Comparison of ENCODE assay signal across 13 mouse cellular contexts in the genomic region with DNA sequence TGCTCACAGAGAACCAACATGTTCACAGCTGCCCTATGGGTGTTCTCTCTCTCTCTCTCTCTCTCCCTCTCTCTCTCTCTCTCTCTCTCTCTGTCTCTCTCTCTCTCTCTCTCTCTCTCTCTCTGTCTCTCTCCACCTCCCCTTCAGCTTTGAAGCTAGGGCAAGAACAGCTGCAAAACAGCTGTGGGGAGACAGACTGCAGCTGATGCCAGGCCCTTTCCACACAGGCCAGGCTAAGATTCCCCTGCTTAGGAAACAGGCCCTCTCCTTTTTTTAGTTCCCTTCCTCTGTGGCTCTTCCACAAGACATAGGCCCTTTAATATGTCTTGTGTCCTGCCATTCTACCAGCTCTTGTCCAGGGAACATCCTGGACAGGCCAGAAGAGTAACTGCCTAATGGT. TPM values are rescaled to one million over a fixed set of nuclear protein-coding genes. Genes with fewer than 3 reads are reported as not detected.
DNase-seq lines count a peak whose midpoint lies in the region; ATAC-seq and TF ChIP-seq lines count a peak whose summit lies in the region.
"Had no signal": no experiment of that assay in that cellular context is flagged by ENCODE, and none has a peak within 500 bp of the region (broad histone marks: within the 10 kb centered on the region; RNA-seq: fewer than 3 reads in every experiment).

No protein-coding gene starts in this region.

- no peak for TF ChIP-seq CTCF in intestine, postnatal 0 days (IDR thresholded peaks at IDR 0.05; ENCODE audit: low read depth)
- no peak for TF ChIP-seq CTCF in C2C12 (IDR thresholded peaks at IDR 0.05; ENCODE audit: control insufficient read depth, insufficient read depth, insufficient read length)

- no peak overlapping the region for H3K9ac ChIP-seq in intestine, embryonic 14.5 days (ENCODE audit: low read length)
- no peak overlapping the region for H3K9ac ChIP-seq in intestine, postnatal 0 days (ENCODE audit: low read depth, low read length)
- H3K9ac ChIP-seq in embryonic facial prominence, embryonic 12.5 days = no peak overlapping the region
- H3K9ac ChIP-seq in limb, embryonic 14.5 days (ENCODE audit: low read depth, low read length, severe bottlenecking) = no peak overlapping the region
- H3K9ac ChIP-seq in midbrain, embryonic 15.5 days = no peak overlapping the region

- ATAC-seq in intestine, embryonic 14.5 days (replicated peaks; ENCODE audit: low FRiP score, low TSS enrichment, low read depth) = no peak
- ATAC-seq in intestine, postnatal 0 days = no peak
- no peak for ATAC-seq in embryonic facial prominence, embryonic 12.5 days (ENCODE audit: insufficient number of reproducible peaks, insufficient read depth, low FRiP score, low TSS enrichment)
- ATAC-seq in limb, embryonic 14.5 days (ENCODE audit: low FRiP score, low read depth) = no peak; the same call in 1 of the 2 replicates
- ATAC-seq in midbrain, embryonic 15.5 days (replicated peaks) = no peak
- ATAC-seq: inflammation-experienced regulatory T-cells, adult 6 months; midbrain, embryonic 16.5 days had no signal

- peaks cover 12% of the 10 kb centered on the region for H3K79me3 ChIP-seq in C2C12 (ENCODE audit: low read depth)

- H3K27me3 ChIP-seq in intestine, embryonic 14.5 days (replicated peaks; ENCODE audit: control insufficient read depth, insufficient read depth, low read length) = 0 out of 2 replicates have a peak, but pooled peaks cover 5% of the 10 kb centered on the region
- H3K27me3 ChIP-seq in intestine, postnatal 0 days (replicated peaks; ENCODE audit: control insufficient read depth, insufficient read depth, low read length) = no peaks in the 10 kb centered on the region
- H3K27me3 ChIP-seq in C2C12 (ENCODE audit: control insufficient read depth, insufficient read depth, insufficient read length) = no peaks in the 10 kb centered on the region
- H3K27me3 ChIP-seq in embryonic facial prominence, embryonic 12.5 days = peaks cover 8% of the 10 kb centered on the region; the same call in 1 of the 2 replicates
- no peaks in the 10 kb centered on the region for H3K27me3 ChIP-seq in limb, embryonic 14.5 days (ENCODE audit: control insufficient read depth, insufficient read depth, low read length)
- H3K27me3 ChIP-seq in midbrain, embryonic 15.5 days (replicated peaks) = no peaks in the 10 kb centered on the region
- H3K27me3 ChIP-seq: CH12.LX had no signal

- no peak for TF ChIP-seq POLR2A in limb, embryonic 14.5 days (IDR thresholded peaks at IDR 0.05; ENCODE audit: borderline replicate concordance, extremely low read depth, insufficient read depth, insufficient read length)

- H3ac ChIP-seq in C2C12 (ENCODE audit: control insufficient read depth, insufficient read length, low read depth) = no peak overlapping the region

- no peaks in the 10 kb centered on the region for H3K36me3 ChIP-seq in intestine, embryonic 14.5 days (ENCODE audit: control insufficient read depth, insufficient read depth, low read length)
- H3K36me3 ChIP-seq in intestine, postnatal 0 days (ENCODE audit: control insufficient read depth, insufficient read depth) = no peaks in the 10 kb centered on the region
- H3K36me3 ChIP-seq in C2C12 (ENCODE audit: control insufficient read depth, insufficient read depth) = no peaks in the 10 kb centered on the region
- H3K36me3 ChIP-seq in embryonic facial prominence, embryonic 12.5 days = no peaks in the 10 kb centered on the region
- H3K36me3 ChIP-seq in limb, embryonic 14.5 days (ENCODE audit: control insufficient read depth, insufficient read depth, low read length) = no peaks in the 10 kb centered on the region
- no peaks in the 10 kb centered on the region for H3K36me3 ChIP-seq in midbrain, embryonic 15.5 days (replicated peaks)

- DNase-seq in intestine, embryonic 14.5 days (ENCODE audit: low spot score) = no peak
- DNase-seq in limb, embryonic 14.5 days (ENCODE audit: low spot score) = no peak
- no peak for DNase-seq in frontal cortex, adult 2 months (ENCODE audit: extremely low spot score in 1 of 2, low spot score in 1 of 2)
- DNase-seq: cerebellum, adult 18-20 months; right cerebral cortex, postnatal 14 days had no signal

- no peak overlapping the region for H3K4me2 ChIP-seq in intestine, embryonic 14.5 days (ENCODE audit: low read length)
- H3K4me2 ChIP-seq in intestine, postnatal 0 days (replicated peaks; ENCODE audit: low read depth) = no peak overlapping the region
- no peak overlapping the region for H3K4me2 ChIP-seq in embryonic facial prominence, embryonic 12.5 days (replicated peaks)
- no peak overlapping the region for H3K4me2 ChIP-seq in limb, embryonic 14.5 days (replicated peaks; ENCODE audit: low read depth, low read length, severe bottlenecking)
- no peak overlapping the region for H3K4me2 ChIP-seq in midbrain, embryonic 15.5 days

- H3K9me3 ChIP-seq in intestine, embryonic 14.5 days (ENCODE audit: control insufficient read depth, low read length) = no peaks in the 10 kb centered on the region
- H3K9me3 ChIP-seq in intestine, postnatal 0 days (ENCODE audit: control insufficient read depth) = no peaks in the 10 kb centered on the region
- no peaks in the 10 kb centered on the region for H3K9me3 ChIP-seq in embryonic facial prominence, embryonic 12.5 days
- no peaks in the 10 kb centered on the region for H3K9me3 ChIP-seq in limb, embryonic 14.5 days (ENCODE audit: control insufficient read depth, low read length)
- no peaks in the 10 kb centered on the region for H3K9me3 ChIP-seq in midbrain, embryonic 15.5 days

- peaks cover 18% of the 10 kb centered on the region for H3K79me2 ChIP-seq in C2C12 (ENCODE audit: control insufficient read depth, insufficient read depth)

- peaks cover 10% of the 10 kb centered on the region; the same call in 1 of the 2 replicates for H3K4me1 ChIP-seq in intestine, embryonic 14.5 days (replicated peaks; ENCODE audit: control insufficient read depth, insufficient read depth, low read length)
- no peaks in the 10 kb centered on the region for H3K4me1 ChIP-seq in intestine, postnatal 0 days (replicated peaks; ENCODE audit: control insufficient read depth, insufficient read depth, low read length)
- peaks cover 13% of the 10 kb centered on the region; the same call in 1 of the 2 replicates for H3K4me1 ChIP-seq in embryonic facial prominence, embryonic 12.5 days
- H3K4me1 ChIP-seq in limb, embryonic 14.5 days (ENCODE audit: control insufficient read depth, insufficient read depth, low read length) = peaks cover 30% of the 10 kb centered on the region
- no peaks in the 10 kb centered on the region for H3K4me1 ChIP-seq in midbrain, embryonic 15.5 days

- no peak overlapping the region for H3K4me3 ChIP-seq in intestine, embryonic 14.5 days (ENCODE audit: low read depth, low read length)
- H3K4me3 ChIP-seq in intestine, postnatal 0 days (ENCODE audit: low read depth, low read length) = no peak overlapping the region
- no peak overlapping the region for H3K4me3 ChIP-seq in C2C12 (ENCODE audit: insufficient read depth, poor library complexity, severe bottlenecking)
- H3K4me3 ChIP-seq in embryonic facial prominence, embryonic 12.5 days = no peak overlapping the region
- H3K4me3 ChIP-seq in limb, embryonic 14.5 days (replicated peaks; ENCODE audit: low read length) = no peak overlapping the region
- H3K4me3 ChIP-seq in midbrain, embryonic 15.5 days = no peak overlapping the region

- H3K27ac ChIP-seq in intestine, embryonic 14.5 days (ENCODE audit: low read depth) = peak overlapping the region; percentile 77
- no peak overlapping the region for H3K27ac ChIP-seq in intestine, postnatal 0 days (ENCODE audit: low read depth, low read length)
- peak overlapping the region; percentile 41 for H3K27ac ChIP-seq in embryonic facial prominence, embryonic 12.5 days
- H3K27ac ChIP-seq in limb, embryonic 14.5 days (replicated peaks; ENCODE audit: low read depth, low read length) = peak overlapping the region; percentile 52; the same call in 1 of the 2 replicates
- no peak overlapping the region for H3K27ac ChIP-seq in midbrain, embryonic 15.5 days

RNA-seq across cellular contexts. Expression of gene Bgn, which starts 3.7 kb away (rescaled TPM):
- 52.7 and 58.1 TPM in 2 replicates for polyA plus RNA-seq in intestine, embryonic 14.5 days (2014; fragmentation: Nextera tagmentation; extraction: Ambion mirVana)
- 35.2 and 43.0 TPM in 2 replicates for polyA plus RNA-seq in intestine, postnatal 0 days (2015; fragmentation: Nextera tagmentation; extraction: Ambion mirVana)
- polyA plus RNA-seq in C2C12 (2012; fragmentation: generic; extraction: Trizol) = 731 TPM
- 43.0 and 46.6 TPM in 2 replicates for polyA plus RNA-seq in embryonic facial prominence, embryonic 12.5 days (2016; fragmentation: Nextera tagmentation; extraction: Ambion mirVana)
- polyA plus RNA-seq in limb, embryonic 14.5 days (2012; rRNA removed) = 399 and 527 TPM in 2 replicates
- polyA plus RNA-seq in limb, embryonic 14.5 days (2014; fragmentation: Nextera tagmentation; extraction: Ambion mirVana) = 223 and 226 TPM in 2 replicates
- 22.9 and 24.3 TPM in 2 replicates for polyA plus RNA-seq in midbrain, embryonic 15.5 days (2015; fragmentation: Nextera tagmentation; extraction: Ambion mirVana)
- 28.2 and 30.2 TPM in 2 replicates for polyA plus RNA-seq in frontal cortex, adult 2 months (2012; rRNA removed)

RNA-seq across cellular contexts. Expression of gene Haus7, which starts 20.8 kb away (rescaled TPM):
- 58.2 and 59.4 TPM in 2 replicates for polyA plus RNA-seq in intestine, embryonic 14.5 days (2014; fragmentation: Nextera tagmentation; extraction: Ambion mirVana)
- polyA plus RNA-seq in intestine, postnatal 0 days (2015; fragmentation: Nextera tagmentation; extraction: Ambion mirVana) = 38.2 and 38.6 TPM in 2 replicates
- 42.6 TPM for polyA plus RNA-seq in C2C12 (2012; fragmentation: generic; extraction: Trizol)
- polyA plus RNA-seq in embryonic facial prominence, embryonic 12.5 days (2016; fragmentation: Nextera tagmentation; extraction: Ambion mirVana) = 81.1 and 85.4 TPM in 2 replicates
- 39.6 and 48.7 TPM in 2 replicates for polyA plus RNA-seq in limb, embryonic 14.5 days (2012; rRNA removed)
- 56.1 and 61.6 TPM in 2 replicates for polyA plus RNA-seq in limb, embryonic 14.5 days (2014; fragmentation: Nextera tagmentation; extraction: Ambion mirVana)
- polyA plus RNA-seq in midbrain, embryonic 15.5 days (2015; fragmentation: Nextera tagmentation; extraction: Ambion mirVana) = 75.5 and 76.1 TPM in 2 replicates
- 11.7 and 12.7 TPM in 2 replicates for polyA plus RNA-seq in frontal cortex, adult 2 months (2012; rRNA removed)

RNA-seq across cellular contexts. Expression of gene Atp2b3, which starts 23.2 kb away (rescaled TPM):
- 0.26 and 0.49 TPM in 2 replicates for polyA plus RNA-seq in intestine, embryonic 14.5 days (2014; fragmentation: Nextera tagmentation; extraction: Ambion mirVana)
- 0.12 and 0.13 TPM in 2 replicates for polyA plus RNA-seq in intestine, postnatal 0 days (2015; fragmentation: Nextera tagmentation; extraction: Ambion mirVana)
- not detected for polyA plus RNA-seq in C2C12 (2012; fragmentation: generic; extraction: Trizol)
- 0.69 and 0.73 TPM in 2 replicates for polyA plus RNA-seq in embryonic facial prominence, embryonic 12.5 days (2016; fragmentation: Nextera tagmentation; extraction: Ambion mirVana)
- polyA plus RNA-seq in limb, embryonic 14.5 days (2012; rRNA removed) = 0.77 and 0.79 TPM in 2 replicates
- 0.64 and 0.65 TPM in 2 replicates for polyA plus RNA-seq in limb, embryonic 14.5 days (2014; fragmentation: Nextera tagmentation; extraction: Ambion mirVana)
- 5.9 and 7.0 TPM in 2 replicates for polyA plus RNA-seq in midbrain, embryonic 15.5 days (2015; fragmentation: Nextera tagmentation; extraction: Ambion mirVana)
- 29.2 and 35.8 TPM in 2 replicates for polyA plus RNA-seq in frontal cortex, adult 2 months (2012; rRNA removed)
- polyA plus RNA-seq: inflammation-experienced regulatory T-cells, adult 6 months had no signal

RNA-seq across cellular contexts. Expression of gene Trex2, which starts 44.5 kb away (rescaled TPM):
- not detected in 2 replicates for polyA plus RNA-seq in intestine, embryonic 14.5 days (2014; fragmentation: Nextera tagmentation; extraction: Ambion mirVana)
- polyA plus RNA-seq in intestine, postnatal 0 days (2015; fragmentation: Nextera tagmentation; extraction: Ambion mirVana) = not detected in 2 replicates
- polyA plus RNA-seq in C2C12 (2012; fragmentation: generic; extraction: Trizol) = not detected
- not detected in 2 replicates for polyA plus RNA-seq in embryonic facial prominence, embryonic 12.5 days (2016; fragmentation: Nextera tagmentation; extraction: Ambion mirVana)
- polyA plus RNA-seq in limb, embryonic 14.5 days (2012; rRNA removed) = 0.83 and 0.87 TPM in 2 replicates
- 0.93 and 0.99 TPM in 2 replicates for polyA plus RNA-seq in limb, embryonic 14.5 days (2014; fragmentation: Nextera tagmentation; extraction: Ambion mirVana)
- not detected in 2 replicates for polyA plus RNA-seq in midbrain, embryonic 15.5 days (2015; fragmentation: Nextera tagmentation; extraction: Ambion mirVana)
- polyA plus RNA-seq in frontal cortex, adult 2 months (2012; rRNA removed) = not detected in 2 replicates
- polyA plus RNA-seq: embryonic facial prominence, embryonic 11.5 days; inflammation-experienced regulatory T-cells, adult 6 months; midbrain, embryonic 16.5 days had no signal

Comparison
In these comparisons a context has a peak if more than half of its experiments do, and no peak if none do; other contexts are left out.
1. H3K27ac ChIP-seq: peak in intestine, embryonic 14.5 days (single experiment), embryonic facial prominence, embryonic 12.5 days (single experiment) and limb, embryonic 14.5 days (single experiment); none in intestine, postnatal 0 days (single experiment) and midbrain, embryonic 15.5 days (single experiment).